Mouse (Mus musculus): Measurements from ENCODE around the gene Cct3. TPM values are rescaled to one million over a fixed set of nuclear protein-coding genes. Genes with fewer than 3 reads are reported as not detected.

The Cct3 gene
- polyA plus RNA-seq, 1 experiment from 2014 or later = 496 TPM

- WGBS = 84% methylated on average over 3 of the region's 3 CpGs
- no peak overlapping the region for H3K9ac ChIP-seq
These were observed 42.1 kb downstream of the Cct3 start for GRCm38 (mm10) chr3:88339006-88339405.

GRCm38 (mm10) chr3:88350732-88351131, 53.8 kb downstream of the Cct3 start:
- H3K4me1 ChIP-seq (replicated peaks) = no peaks in the 10 kb centered on the region
- no peaks in the 10 kb centered on the region for H3K9me3 ChIP-seq
- WGBS = 90% methylated on average over 13 of the region's 13 CpGs
- no peak overlapping the region for H3K27ac ChIP-seq (replicated peaks)
- peaks cover 99% of the 10 kb centered on the region for H3K36me3 ChIP-seq
- no peak for ATAC-seq (ENCODE audit: low read depth)
- H3K4me3 ChIP-seq = no peak overlapping the region
- H3K4me2 ChIP-seq = no peak overlapping the region
- no peaks in the 10 kb centered on the region for H3K27me3 ChIP-seq
- no peak overlapping the region for H3K9ac ChIP-seq

More at GRCm38 (mm10) chr3:88339006-88339405, 42.1 kb downstream of the Cct3 start:
- Histone ChIP-seq H3K9me3 (no peaks in the 10 kb centered on the region), H3K36me3 (peaks cover 26% of the 10 kb centered on the region), H3K27ac (replicated peaks) (no peak overlapping the region), H3K27me3 (no peaks in the 10 kb centered on the region), H3K4me1 (replicated peaks) (peaks cover 31% of the 10 kb centered on the region), H3K4me3 (no peak overlapping the region), H3K4me2 (no peak overlapping the region)
- ATAC-seq (ENCODE audit: low read depth) = no peak

- H3K4me3 ChIP-seq = no peak overlapping the region
- H3K27ac ChIP-seq (replicated peaks) = no peak overlapping the region
- H3K4me2 ChIP-seq = no peak overlapping the region
- no peak for ATAC-seq (ENCODE audit: low read depth)
- no peak overlapping the region for H3K9ac ChIP-seq
- no peaks in the 10 kb centered on the region for H3K9me3 ChIP-seq
- H3K27me3 ChIP-seq = no peaks in the 10 kb centered on the region
- 94% methylated on average over 9 of the region's 9 CpGs for WGBS
- peaks cover 99% of the 10 kb centered on the region for H3K36me3 ChIP-seq
- no peaks in the 10 kb centered on the region for H3K4me1 ChIP-seq (replicated peaks)
These were observed 56.0 kb downstream of the Cct3 start for GRCm38 (mm10) chr3:88352907-88353306.

GRCm38 (mm10) chr3:88354396-88355165, 57.7 kb downstream of the Cct3 start:
- no peak for ATAC-seq (ENCODE audit: low read depth)
- H3K27me3 ChIP-seq = no peaks in the 10 kb centered on the region
- no peak overlapping the region for H3K9ac ChIP-seq
- no peak overlapping the region for H3K4me2 ChIP-seq
- peaks cover 99% of the 10 kb centered on the region for H3K36me3 ChIP-seq
- H3K9me3 ChIP-seq = no peaks in the 10 kb centered on the region
- H3K4me3 ChIP-seq = no peak overlapping the region
- WGBS = 95% methylated on average over 8 of the region's 8 CpGs
- H3K27ac ChIP-seq (replicated peaks) = no peak overlapping the region
- H3K4me1 ChIP-seq (replicated peaks) = no peaks in the 10 kb centered on the region; the same call in 1 of the 2 replicates

GRCm38 (mm10) chr3:88359584-88359983, 62.7 kb downstream of the Cct3 start:
- Histone ChIP-seq H3K9ac (no peak overlapping the region), H3K27ac (replicated peaks) (peak overlapping the region; percentile 29; the same call in 1 of the 2 replicates), H3K4me3 (no peak overlapping the region), H3K4me2 (no peak overlapping the region), H3K27me3 (peaks cover 3% of the 10 kb centered on the region), H3K4me1 (replicated peaks) (no peaks in the 10 kb centered on the region; the same call in 1 of the 2 replicates), H3K9me3 (no peaks in the 10 kb centered on the region), H3K36me3 (peaks cover 84% of the 10 kb centered on the region)
- 56% methylated on average over 5 of the region's 5 CpGs for WGBS
- ATAC-seq (ENCODE audit: low read depth) = no peak

- no peak overlapping the region for H3K4me2 ChIP-seq
- H3K4me1 ChIP-seq (replicated peaks) = no peaks in the 10 kb centered on the region; the same call in 1 of the 2 replicates
These were observed 63.1 kb downstream of the Cct3 start for GRCm38 (mm10) chr3:88359989-88360388.

GRCm38 (mm10) chr3:88361096-88361495, 64.2 kb downstream of the Cct3 start:
- ATAC-seq (ENCODE audit: low read depth) = no peak
- WGBS = 84% methylated on average over 6 of the region's 6 CpGs
- peaks cover 69% of the 10 kb centered on the region for H3K36me3 ChIP-seq

More at GRCm38 (mm10) chr3:88359989-88360388, 63.1 kb downstream of the Cct3 start:
- Histone ChIP-seq H3K9me3 (no peaks in the 10 kb centered on the region), H3K4me3 (no peak overlapping the region), H3K36me3 (peaks cover 80% of the 10 kb centered on the region), H3K27ac (replicated peaks) (peak overlapping the region; percentile 29), H3K27me3 (peaks cover 7% of the 10 kb centered on the region), H3K9ac (no peak overlapping the region)
- WGBS = 72% methylated on average over 3 of the region's 3 CpGs
- no peak for ATAC-seq (ENCODE audit: low read depth)

GRCm38 (mm10) chr3:88361612-88362313, 64.8 kb downstream of the Cct3 start:
- H3K4me1 ChIP-seq (replicated peaks) = peaks cover 8% of the 10 kb centered on the region; the same call in 1 of the 2 replicates
- peaks cover 20% of the 10 kb centered on the region for H3K27me3 ChIP-seq
- ATAC-seq (ENCODE audit: low read depth) = no peak
- H3K27ac ChIP-seq (replicated peaks) = no peak overlapping the region
- H3K9ac ChIP-seq = no peak overlapping the region
- no peak overlapping the region for H3K4me2 ChIP-seq
- no peaks in the 10 kb centered on the region for H3K9me3 ChIP-seq
- no peak overlapping the region for H3K4me3 ChIP-seq
- 85% methylated on average over 2 of the region's 2 CpGs for WGBS
- H3K36me3 ChIP-seq = peaks cover 63% of the 10 kb centered on the region

More at GRCm38 (mm10) chr3:88361096-88361495, 64.2 kb downstream of the Cct3 start:
- Histone ChIP-seq H3K4me3 (no peak overlapping the region), H3K27me3 (peaks cover 18% of the 10 kb centered on the region), H3K27ac (replicated peaks) (no peak overlapping the region), H3K4me2 (no peak overlapping the region), H3K9ac (no peak overlapping the region), H3K4me1 (replicated peaks) (peaks cover 8% of the 10 kb centered on the region; the same call in 1 of the 2 replicates), H3K9me3 (no peaks in the 10 kb centered on the region)

- no peak for ATAC-seq (ENCODE audit: low read depth)
- Histone ChIP-seq H3K9ac (no peak overlapping the region), H3K4me3 (no peak overlapping the region), H3K36me3 (peaks cover 43% of the 10 kb centered on the region), H3K4me2 (no peak overlapping the region), H3K27ac (replicated peaks) (peak overlapping the region; percentile 43), H3K9me3 (no peaks in the 10 kb centered on the region), H3K4me1 (replicated peaks) (peaks cover 8% of the 10 kb centered on the region; the same call in 1 of the 2 replicates), H3K27me3 (peaks cover 20% of the 10 kb centered on the region)
- WGBS = 72% methylated on average over 4 of the region's 4 CpGs
These were observed 66.8 kb downstream of the Cct3 start for GRCm38 (mm10) chr3:88363700-88364099.

GRCm38 (mm10) chr3:88364337-88364736, 67.4 kb downstream of the Cct3 start, which contains the start of gene Paqr6:
Gene Paqr6, plus strand, starts transcription at chr3:88364584.
- Histone ChIP-seq H3K27me3 (peaks cover 20% of the 10 kb centered on the region), H3K36me3 (peaks cover 37% of the 10 kb centered on the region), H3K4me3 (no peak within 1 kb of the TSS), H3K4me1 (replicated peaks) (peaks cover 8% of the 10 kb centered on the region; the same call in 1 of the 2 replicates), H3K27ac (replicated peaks) (peak within 1 kb of the TSS; percentile 43), H3K9ac (no peak within 1 kb of the TSS), H3K9me3 (no peaks in the 10 kb centered on the region), H3K4me2 (peak within 1 kb of the TSS; percentile 48)
- WGBS = 2% methylated on average over 16 of the region's 16 CpGs
- ATAC-seq (ENCODE audit: low read depth) = no peak

GRCm38 (mm10) chr3:88365705-88366361, 68.9 kb downstream of the Cct3 start:
- Histone ChIP-seq H3K27ac (replicated peaks) (no peak overlapping the region), H3K27me3 (peaks cover 20% of the 10 kb centered on the region), H3K4me2 (peak overlapping the region; percentile 48), H3K4me3 (peak overlapping the region; percentile 31; the same call in 1 of the 2 replicates), H3K9me3 (0 out of 2 replicates have a peak, but pooled peaks cover 8% of the 10 kb centered on the region), H3K4me1 (replicated peaks) (peaks cover 8% of the 10 kb centered on the region; the same call in 1 of the 2 replicates), H3K36me3 (peaks cover 22% of the 10 kb centered on the region), H3K9ac (no peak overlapping the region)
- WGBS = 39% methylated on average over 34 of the region's 34 CpGs
- ATAC-seq (ENCODE audit: low read depth) = no peak
